In genomic region chr3:66515773-66516406, GRCm38 (mm10) we compare ENCODE assay signal across 17 mouse cellular contexts.
DNase-seq lines count a peak whose midpoint lies in the region; ATAC-seq and TF ChIP-seq lines count a peak whose summit lies in the region.
"Had no signal": no experiment of that assay in that cellular context is flagged by ENCODE, and none has a peak within 500 bp of the region (broad histone marks: within the 10 kb centered on the region; RNA-seq: fewer than 3 reads in every experiment).

No protein-coding gene starts in this region.

- H3K27me3 ChIP-seq in heart, embryonic 10.5 days (ENCODE audit: insufficient read depth, poor library complexity, severe bottlenecking): no peaks in the 10 kb centered on the region
- no peaks in the 10 kb centered on the region for H3K27me3 ChIP-seq in hindbrain, postnatal 0 days (ENCODE audit: insufficient read depth, low read length)
- H3K27me3 ChIP-seq in hindbrain, embryonic 14.5 days (ENCODE audit: control insufficient read depth, insufficient read depth, low read length): no peaks in the 10 kb centered on the region

- no peak overlapping the region for H3K4me3 ChIP-seq in heart, embryonic 10.5 days
- H3K4me3 ChIP-seq in hindbrain, postnatal 0 days (ENCODE audit: low read length): no peak overlapping the region
- no peak overlapping the region for H3K4me3 ChIP-seq in hindbrain, embryonic 14.5 days (replicated peaks; ENCODE audit: low read length)
- no peak overlapping the region for H3K4me3 ChIP-seq in olfactory bulb, adult 2 months (ENCODE audit: insufficient read depth, low read depth, low read length)

- peak overlapping the region; percentile 16; the same call in 1 of the 2 replicates for H3K27ac ChIP-seq in heart, embryonic 10.5 days
- no peak overlapping the region for H3K27ac ChIP-seq in hindbrain, postnatal 0 days
- no peak overlapping the region for H3K27ac ChIP-seq in hindbrain, embryonic 14.5 days
- peak overlapping the region; percentile 61; the same call in 1 of the 2 replicates for H3K27ac ChIP-seq in olfactory bulb, adult 2 months (ENCODE audit: insufficient read depth, low read depth, low read length)
- H3K27ac ChIP-seq: stomach, postnatal 0 days had no signal

- peaks cover 3% of the 10 kb centered on the region; the same call in 1 of the 2 replicates for H3K9me3 ChIP-seq in heart, embryonic 10.5 days
- H3K9me3 ChIP-seq in hindbrain, postnatal 0 days (ENCODE audit: low read length): no peaks in the 10 kb centered on the region
- 0 out of 2 replicates have a peak, but pooled peaks cover 3% of the 10 kb centered on the region for H3K9me3 ChIP-seq in hindbrain, embryonic 14.5 days (ENCODE audit: control insufficient read depth, low read length)

- ATAC-seq in hindbrain, postnatal 0 days: peak; percentile 47; the same call in 1 of the 2 replicates
- ATAC-seq in hindbrain, embryonic 14.5 days (ENCODE audit: low FRiP score): no peak
- ATAC-seq: forebrain, embryonic 16.5 days; hindbrain, embryonic 16.5 days had no signal

- H3K4me1 ChIP-seq in heart, embryonic 10.5 days: peaks cover 13% of the 10 kb centered on the region; the same call in 1 of the 2 replicates
- H3K4me1 ChIP-seq in hindbrain, postnatal 0 days (ENCODE audit: insufficient read depth, low read length): no peaks in the 10 kb centered on the region
- no peaks in the 10 kb centered on the region for H3K4me1 ChIP-seq in hindbrain, embryonic 14.5 days (replicated peaks; ENCODE audit: control insufficient read depth, insufficient read depth, low read length)
- H3K4me1 ChIP-seq in olfactory bulb, adult 2 months (ENCODE audit: control insufficient read depth, insufficient read depth, low read length): no peaks in the 10 kb centered on the region

- no peak overlapping the region for H3K4me2 ChIP-seq in hindbrain, postnatal 0 days (ENCODE audit: low read depth, low read length)
- no peak overlapping the region for H3K4me2 ChIP-seq in hindbrain, embryonic 14.5 days (replicated peaks)

- no peak overlapping the region for H3K9ac ChIP-seq in hindbrain, postnatal 0 days (replicated peaks; ENCODE audit: low read length)
- no peak overlapping the region for H3K9ac ChIP-seq in hindbrain, embryonic 14.5 days

- no peak for TF ChIP-seq CTCF in hindbrain, postnatal 0 days (IDR thresholded peaks at IDR 0.05; ENCODE audit: low read depth)
- TF ChIP-seq CTCF in olfactory bulb, adult 2 months (IDR thresholded peaks at IDR 0.05; ENCODE audit: insufficient read depth, low read depth, low read length): no peak

- H3K36me3 ChIP-seq in heart, embryonic 10.5 days: no peaks in the 10 kb centered on the region
- no peaks in the 10 kb centered on the region for H3K36me3 ChIP-seq in hindbrain, postnatal 0 days (ENCODE audit: insufficient read depth, low read length)
- no peaks in the 10 kb centered on the region for H3K36me3 ChIP-seq in hindbrain, embryonic 14.5 days (replicated peaks; ENCODE audit: control insufficient read depth, insufficient read depth)

- DNase-seq in heart, embryonic 10.5 days (ENCODE audit: low spot score): no peak
- DNase-seq in heart, adult 11 months: no peak
- peak; percentile 13 for DNase-seq in hindbrain, postnatal 0 days (ENCODE audit: low spot score)
- DNase-seq in hindbrain, embryonic 14.5 days (ENCODE audit: low spot score): no peak
- DNase-seq in right cerebral cortex, adult 18-20 months: peak; percentile 2
- no peak for DNase-seq in right cerebral cortex, postnatal 10 days (ENCODE audit: low spot score in 2 of 2)
- no peak for DNase-seq in layer of hippocampus, postnatal 36 days
- DNase-seq: adrenal gland, adult 2 months; cerebellum, adult 8-10 months; kidney, adult 8-10 months; kidney, postnatal 36 days; lung, adult 18-20 months; thymus, postnatal 25 days had no signal

- no peak for TF ChIP-seq POLR2A in olfactory bulb, adult 2 months (IDR thresholded peaks at IDR 0.05; ENCODE audit: insufficient read depth, low read depth, low read length)

- 48% methylated on average over 6 of the region's 6 CpGs for WGBS in heart, embryonic 10.5 days
- 70% methylated on average over 6 of the region's 6 CpGs for WGBS in hindbrain, postnatal 0 days
- 84% methylated on average over 6 of the region's 6 CpGs for WGBS in hindbrain, embryonic 14.5 days
- WGBS in olfactory bulb, adult 2 months: 29% methylated on average over 6 of the region's 6 CpGs

Comparison
In these comparisons a context has a peak if more than half of its experiments do, and no peak if none do; other contexts are left out.
1. DNase-seq: peak in hindbrain, postnatal 0 days (single experiment) and right cerebral cortex, adult 18-20 months (single experiment); none in heart, embryonic 10.5 days (single experiment), heart, adult 11 months (single experiment), hindbrain, embryonic 14.5 days (single experiment), right cerebral cortex, postnatal 10 days (0 of 2) and layer of hippocampus, postnatal 36 days (0 of 2).
2. H3K27ac ChIP-seq: peak in heart, embryonic 10.5 days (single experiment) and olfactory bulb, adult 2 months (single experiment); none in hindbrain, postnatal 0 days (single experiment) and hindbrain, embryonic 14.5 days (single experiment).